Mouse (Mus musculus): Measurements from ENCODE around the gene Asap3. TPM values are rescaled to one million over a fixed set of nuclear protein-coding genes. Genes with fewer than 3 reads are reported as not detected.

The Asap3 gene
- polyA plus RNA-seq, 2 experiments: 0.66 to 1.1 TPM

DNA sequence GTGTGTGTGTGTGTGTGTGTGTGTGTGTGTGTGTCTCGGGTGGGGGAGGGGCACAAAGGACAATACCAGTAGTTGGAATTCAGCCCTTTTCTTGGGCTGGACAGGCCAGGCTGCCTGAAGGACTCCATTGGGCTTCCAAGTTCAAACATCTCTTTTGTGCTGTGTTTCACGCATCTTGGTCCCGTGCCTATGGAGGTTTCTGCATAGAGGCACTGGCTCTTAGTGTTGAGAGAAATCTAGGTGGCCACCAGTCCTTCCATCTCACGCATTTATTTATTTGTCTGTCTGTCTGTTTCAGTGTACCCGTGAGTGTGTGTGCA is 18.0 kb downstream of the Asap3 start:
- DNase-seq (ENCODE audit: low read depth in 3 of 3, low spot score in 3 of 3) (no peak), ATAC-seq (ENCODE audit: insufficient read depth) (no peak)
- H3K9ac ChIP-seq (replicated peaks): no peak overlapping the region
- H3K9me3 ChIP-seq (ENCODE audit: control insufficient read depth, low read length): no peaks in the 10 kb centered on the region
- peaks cover 11% of the 10 kb centered on the region for H3K27me3 ChIP-seq (ENCODE audit: control insufficient read depth, insufficient read depth, low read length)
- H3K27ac ChIP-seq: no peak overlapping the region
- H3K36me3 ChIP-seq (replicated peaks; ENCODE audit: control insufficient read depth, insufficient read depth, low read depth): no peaks in the 10 kb centered on the region
- H3K4me3 ChIP-seq (ENCODE audit: insufficient read depth in 1 of 2, low read depth in 2 of 2, low read length in 2 of 2): no peak overlapping the region
- no peak overlapping the region for H3K4me2 ChIP-seq (ENCODE audit: low read depth)
- H3K4me1 ChIP-seq (replicated peaks; ENCODE audit: control insufficient read depth in 2 of 2, insufficient read depth in 2 of 2, low read length in 1 of 2): no peaks in the 10 kb centered on the region
- WGBS (ENCODE audit: insufficient replicate concordance): 59% methylated on average over 5 of the region's 5 CpGs
- TF ChIP-seq EP300 (IDR thresholded peaks at IDR 0.05; ENCODE audit: low read depth) (no peak), CTCF (IDR thresholded peaks at IDR 0.05; ENCODE audit: low read depth) (no peak)

DNA sequence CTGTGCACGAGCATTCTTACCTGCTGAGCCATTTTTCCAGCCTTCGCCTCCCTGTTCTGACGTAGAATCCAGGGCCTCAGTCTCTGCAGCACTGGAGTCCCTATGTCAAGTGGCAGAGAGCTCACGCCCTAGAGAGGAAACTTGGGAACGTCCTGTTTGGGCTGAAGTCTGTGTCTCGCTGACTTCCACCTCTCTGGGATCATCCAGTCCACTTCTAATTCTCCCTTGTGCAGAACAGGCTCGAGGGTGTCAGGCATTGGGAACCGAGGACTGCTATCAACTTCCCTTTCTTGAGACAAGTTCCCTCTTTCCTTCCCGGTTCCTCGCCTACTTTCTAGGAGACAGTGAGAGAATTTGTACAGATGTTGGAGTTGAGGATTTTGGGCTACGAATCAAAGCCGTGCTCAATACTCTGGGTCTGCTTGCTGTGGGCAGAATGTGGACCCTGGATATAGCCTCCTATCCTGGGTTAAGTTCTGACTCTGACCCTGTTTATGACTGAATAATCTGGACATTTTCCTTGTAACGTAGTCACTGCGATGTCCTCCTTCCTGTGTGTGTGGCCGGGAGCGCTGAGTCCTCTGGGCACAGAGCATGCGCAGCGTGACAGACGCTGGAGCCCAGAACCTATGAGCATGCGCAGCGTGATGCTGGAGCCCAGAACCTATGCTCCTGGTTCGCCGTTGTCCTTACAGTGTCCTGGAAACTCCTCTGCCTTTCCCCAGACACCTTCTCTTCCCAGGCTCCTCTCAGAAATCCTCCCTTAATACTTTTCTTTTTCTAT is 18.7 kb downstream of the Asap3 start:
- no peak overlapping the region for H3K27ac ChIP-seq
- WGBS (ENCODE audit: insufficient replicate concordance): 54% methylated on average over 23 of the region's 23 CpGs
- no peak for ATAC-seq (ENCODE audit: insufficient read depth)
- H3K4me1 ChIP-seq (replicated peaks; ENCODE audit: control insufficient read depth in 2 of 2, insufficient read depth in 2 of 2, low read length in 1 of 2): no peaks in the 10 kb centered on the region
- DNase-seq (ENCODE audit: low read depth in 3 of 3, low spot score in 3 of 3): no peak
- H3K9ac ChIP-seq (replicated peaks): no peak overlapping the region
- peaks cover 6% of the 10 kb centered on the region; the same call in 1 of the 2 replicates for H3K27me3 ChIP-seq (ENCODE audit: control insufficient read depth, insufficient read depth, low read length)
- no peak overlapping the region for H3K4me3 ChIP-seq (ENCODE audit: insufficient read depth in 1 of 2, low read depth in 2 of 2, low read length in 2 of 2)
- H3K9me3 ChIP-seq (ENCODE audit: control insufficient read depth, low read length): no peaks in the 10 kb centered on the region
- H3K36me3 ChIP-seq (replicated peaks; ENCODE audit: control insufficient read depth, insufficient read depth, low read depth): no peaks in the 10 kb centered on the region
- no peak overlapping the region for H3K4me2 ChIP-seq (ENCODE audit: low read depth)
- TF ChIP-seq EP300 (IDR thresholded peaks at IDR 0.05; ENCODE audit: low read depth): no peak
- no peak for TF ChIP-seq CTCF (IDR thresholded peaks at IDR 0.05; ENCODE audit: low read depth)

DNA sequence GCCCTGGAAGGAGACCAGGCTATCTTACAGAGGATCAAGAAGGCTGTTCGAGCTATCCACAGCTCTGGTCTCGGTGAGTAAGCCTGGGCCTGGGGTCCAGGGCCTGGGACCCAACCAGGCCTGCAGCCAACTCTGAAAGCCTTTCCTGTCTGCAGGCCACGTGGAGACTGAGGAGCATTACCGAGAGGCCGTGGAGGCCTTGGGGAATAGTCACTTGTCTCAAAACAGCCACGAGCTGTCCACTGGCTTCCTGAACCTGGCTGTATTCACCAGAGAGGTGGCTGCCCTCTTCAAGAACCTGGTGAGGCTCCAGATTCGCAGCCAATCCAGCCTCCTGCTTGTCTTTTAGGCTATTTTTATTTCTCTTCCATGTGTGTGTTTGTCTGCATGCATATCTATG is 21.2 kb downstream of the Asap3 start:
- no peaks in the 10 kb centered on the region for H3K9me3 ChIP-seq (ENCODE audit: control insufficient read depth, low read length)
- no peaks in the 10 kb centered on the region for H3K4me1 ChIP-seq (replicated peaks; ENCODE audit: control insufficient read depth in 2 of 2, insufficient read depth in 2 of 2, low read length in 1 of 2)
- no peak overlapping the region for H3K27ac ChIP-seq
- H3K4me2 ChIP-seq (ENCODE audit: low read depth): no peak overlapping the region
- TF ChIP-seq EP300 (IDR thresholded peaks at IDR 0.05; ENCODE audit: low read depth): no peak
- TF ChIP-seq CTCF (IDR thresholded peaks at IDR 0.05; ENCODE audit: low read depth): no peak
- no peaks in the 10 kb centered on the region for H3K27me3 ChIP-seq (ENCODE audit: control insufficient read depth, insufficient read depth, low read length)
- ATAC-seq (ENCODE audit: insufficient read depth) (no peak), DNase-seq (ENCODE audit: low read depth in 3 of 3, low spot score in 3 of 3) (no peak)
- H3K9ac ChIP-seq (replicated peaks): no peak overlapping the region
- no peak overlapping the region for H3K4me3 ChIP-seq (ENCODE audit: insufficient read depth in 1 of 2, low read depth in 2 of 2, low read length in 2 of 2)
- 51% methylated on average over 7 of the region's 7 CpGs for WGBS (ENCODE audit: insufficient replicate concordance)
- no peaks in the 10 kb centered on the region for H3K36me3 ChIP-seq (replicated peaks; ENCODE audit: control insufficient read depth, insufficient read depth, low read depth)

DNA sequence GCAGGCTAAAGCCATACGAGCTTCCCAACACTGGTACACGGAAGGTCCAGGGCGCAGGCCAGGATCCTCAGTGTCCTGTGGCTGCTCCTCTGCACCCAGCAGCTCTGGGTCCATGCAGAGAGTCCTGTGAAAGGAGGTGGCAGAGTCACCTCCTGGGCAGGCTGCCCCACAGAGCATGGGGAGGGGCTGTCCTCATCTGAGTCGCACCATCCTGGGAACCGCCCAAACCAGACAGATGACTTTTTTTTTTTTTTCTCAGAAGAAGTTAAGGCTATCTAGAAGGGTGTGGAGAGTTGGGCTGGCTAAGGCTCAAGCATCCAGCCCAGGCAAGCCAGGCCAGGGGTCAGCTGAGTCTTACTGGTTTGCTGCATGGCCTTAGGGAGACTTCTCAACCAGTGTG is 22.5 kb downstream of the Asap3 start:
- Histone ChIP-seq H3K36me3 (replicated peaks; ENCODE audit: control insufficient read depth, insufficient read depth, low read depth) (no peaks in the 10 kb centered on the region), H3K27ac (no peak overlapping the region), H3K4me2 (ENCODE audit: low read depth) (no peak overlapping the region), H3K4me3 (ENCODE audit: insufficient read depth in 1 of 2, low read depth in 2 of 2, low read length in 2 of 2) (no peak overlapping the region), H3K27me3 (ENCODE audit: control insufficient read depth, insufficient read depth, low read length) (no peaks in the 10 kb centered on the region), H3K9me3 (ENCODE audit: control insufficient read depth, low read length) (no peaks in the 10 kb centered on the region), H3K4me1 (replicated peaks; ENCODE audit: control insufficient read depth in 2 of 2, insufficient read depth in 2 of 2, low read length in 1 of 2) (no peaks in the 10 kb centered on the region), H3K9ac (replicated peaks) (no peak overlapping the region)
- DNase-seq (ENCODE audit: low read depth in 3 of 3, low spot score in 3 of 3): no peak
- TF ChIP-seq CTCF (IDR thresholded peaks at IDR 0.05; ENCODE audit: low read depth): no peak
- no peak for ATAC-seq (ENCODE audit: insufficient read depth)
- 50% methylated on average over 5 of the region's 5 CpGs for WGBS (ENCODE audit: insufficient replicate concordance)

DNA sequence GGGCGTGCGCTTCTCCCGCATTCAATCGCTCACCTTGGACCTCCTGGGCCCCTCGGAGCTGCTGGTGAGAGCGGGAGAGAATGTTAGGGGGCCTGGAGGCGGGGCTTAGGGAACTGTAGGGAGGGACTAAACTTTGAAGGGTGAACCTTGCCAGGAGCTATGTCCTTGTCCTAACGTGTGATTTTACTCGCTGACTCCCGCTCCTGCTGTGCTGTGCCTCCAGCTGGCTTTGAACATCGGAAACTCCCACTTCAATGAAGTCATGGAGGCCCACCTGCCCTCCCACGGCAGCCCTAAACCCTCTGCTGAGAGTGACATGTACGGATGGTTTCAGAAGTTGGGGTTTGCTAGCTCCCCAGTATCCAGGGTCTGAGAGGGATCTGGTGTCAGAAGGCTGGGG is 32.5 kb downstream of the Asap3 start:
- Histone ChIP-seq H3K4me2 (ENCODE audit: low read depth) (no peak overlapping the region), H3K27me3 (ENCODE audit: control insufficient read depth, insufficient read depth, low read length) (peaks cover 25% of the 10 kb centered on the region), H3K9me3 (ENCODE audit: control insufficient read depth, low read length) (no peaks in the 10 kb centered on the region), H3K4me3 (ENCODE audit: insufficient read depth in 1 of 2, low read depth in 2 of 2, low read length in 2 of 2) (no peak overlapping the region), H3K36me3 (replicated peaks; ENCODE audit: control insufficient read depth, insufficient read depth, low read depth) (no peaks in the 10 kb centered on the region), H3K27ac (no peak overlapping the region), H3K9ac (replicated peaks) (no peak overlapping the region), H3K4me1 (replicated peaks; ENCODE audit: control insufficient read depth in 2 of 2, insufficient read depth in 2 of 2, low read length in 1 of 2) (no peaks in the 10 kb centered on the region)
- no peak for ATAC-seq (ENCODE audit: insufficient read depth)
- 10% methylated on average over 13 of the region's 13 CpGs for WGBS (ENCODE audit: insufficient replicate concordance)
- DNase-seq (ENCODE audit: low read depth in 3 of 3, low spot score in 3 of 3): no peak
- TF ChIP-seq EP300 (IDR thresholded peaks at IDR 0.05; ENCODE audit: low read depth) (no peak), CTCF (IDR thresholded peaks at IDR 0.05; ENCODE audit: low read depth) (no peak)

All from liver, embryonic 14.5 days (tissue).